Mouse (Mus musculus) neural tube, embryonic 13.5 days (tissue): ENCODE results near the gene Fam102a. TPM values are rescaled to one million over a fixed set of nuclear protein-coding genes. Genes with fewer than 3 reads are reported as not detected.

Source experiments
- ATAC-seq: fragments of 200-750 bp; cut with Nextera tagmentation; 2 replicates; pipeline ENCODE4 v1.8.0; 2017; ENCODE audit warnings: low read depth, mild to moderate bottlenecking, moderate TSS enrichment, moderate library complexity
- H3K27ac ChIP-seq: fragments of 300-500 bp; sonication (generic); replicated peaks from 2 replicates; pipeline ENCODE4 v1.5.1; 2015; ENCODE audit warnings: moderate library complexity, mild to moderate bottlenecking, inconsistent platforms
- H3K27me3 ChIP-seq: fragments of 300-500 bp; sonication (generic); 2 replicates; pipeline ENCODE4 v1.6.1; 2015; ENCODE audit warnings: mild to moderate bottlenecking, inconsistent platforms
- H3K36me3 ChIP-seq: fragments of 300-500 bp; sonication (generic); 2 replicates; pipeline ENCODE4 v1.6.1; 2015; ENCODE audit warnings: mild to moderate bottlenecking, inconsistent platforms
- H3K4me1 ChIP-seq: fragments of 300-500 bp; sonication (generic); replicated peaks from 2 replicates; pipeline ENCODE4 v1.6.1; 2015; ENCODE audit warnings: inconsistent platforms
- H3K4me2 ChIP-seq: fragments of 300-500 bp; sonication (generic); 2 replicates; pipeline ENCODE4 v1.6.1; 2015; ENCODE audit warnings: inconsistent platforms, mild to moderate bottlenecking, moderate library complexity
- H3K4me3 ChIP-seq: fragments of 300-500 bp; sonication (generic); 2 replicates; pipeline ENCODE4 v1.5.1; 2015; ENCODE audit warnings: mild to moderate bottlenecking, inconsistent platforms
- H3K9ac ChIP-seq: fragments of 300-500 bp; sonication (generic); 2 replicates; pipeline ENCODE4 v1.6.1; 2015; ENCODE audit warnings: moderate library complexity, mild to moderate bottlenecking, inconsistent platforms
- H3K9me3 ChIP-seq: fragments of 300-500 bp; sonication (generic); 2 replicates; pipeline ENCODE4 v1.6.1; 2016; ENCODE audit warnings: inconsistent platforms
- WGBS: fragments of 180-500 bp; shearing (Covaris S2); methylation state at CpG from one replicate; pipeline ENCODE4 v1.1.7; 2015; 5-methylcytosine and 5-hydroxymethylcytosine counted together
- polyA plus RNA-seq: library from polyadenylated mRNA; unstranded; fragments of >200 nt; fragmentation: Nextera tagmentation; extraction: Ambion mirVana; gene quantifications from 2 replicates; pipeline ENCODE4 v1.2.1, GENCODE M21; 2015

Fam102a gene
- polyA plus RNA-seq, 1 experiment from 2014 or later = 9.1 TPM

- Histone ChIP-seq H3K4me3 (no peak overlapping the region), H3K9me3 (no peaks in the 10 kb centered on the region), H3K27me3 (no peaks in the 10 kb centered on the region), H3K27ac (no peak overlapping the region), H3K36me3 (no peaks in the 10 kb centered on the region), H3K4me1 (no peaks in the 10 kb centered on the region), H3K4me2 (no peak overlapping the region), H3K9ac (no peak overlapping the region)
- no peak for ATAC-seq
- WGBS = 70% methylated on average over 7 of the region's 8 CpGs
Observed at GRCm38 (mm10) chr2:32520034-32520990, 14.8 kb upstream of the Fam102a start.

DNA sequence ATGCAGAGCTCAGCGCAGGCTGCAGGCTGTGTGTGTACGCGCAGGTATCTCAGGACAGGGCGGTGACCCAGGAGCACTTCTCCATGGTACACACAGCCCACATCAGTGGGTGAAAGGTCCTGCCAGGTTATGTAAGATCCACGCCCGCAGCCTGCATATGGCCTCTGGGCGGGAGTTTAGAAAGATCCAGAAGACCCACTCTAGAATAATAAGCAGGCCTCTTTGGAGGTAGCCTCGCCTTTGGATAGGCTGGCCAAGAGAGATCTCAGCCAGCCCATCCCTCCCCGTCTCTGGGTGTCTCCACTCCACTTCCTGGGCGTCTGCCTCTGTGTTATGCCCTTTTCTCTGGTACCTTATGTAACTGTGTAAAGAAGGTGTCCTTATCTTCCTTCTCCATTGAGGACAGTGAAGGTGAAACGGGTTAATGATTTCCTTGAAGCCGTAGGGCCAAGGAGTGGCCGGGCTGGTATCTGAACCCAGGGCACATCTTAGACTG, 10.5 kb upstream of the Fam102a start:
- no peak overlapping the region for H3K4me2 ChIP-seq
- no peak for ATAC-seq
- H3K4me1 ChIP-seq = no peaks in the 10 kb centered on the region
- no peak overlapping the region for H3K27ac ChIP-seq
- 89% methylated on average over 13 of the region's 13 CpGs for WGBS
- no peaks in the 10 kb centered on the region for H3K27me3 ChIP-seq
- no peak overlapping the region for H3K9ac ChIP-seq
- H3K4me3 ChIP-seq = no peak overlapping the region
- H3K36me3 ChIP-seq = no peaks in the 10 kb centered on the region
- no peaks in the 10 kb centered on the region for H3K9me3 ChIP-seq

GRCm38 (mm10) chr2:32525816-32526215, 9.3 kb upstream of the Fam102a start:
- Histone ChIP-seq H3K4me3 (no peak overlapping the region), H3K27me3 (no peaks in the 10 kb centered on the region), H3K36me3 (no peaks in the 10 kb centered on the region), H3K27ac (no peak overlapping the region), H3K9me3 (no peaks in the 10 kb centered on the region), H3K4me1 (no peaks in the 10 kb centered on the region), H3K9ac (no peak overlapping the region), H3K4me2 (no peak overlapping the region)
- ATAC-seq = no peak
- 85% methylated on average over 12 of the region's 12 CpGs for WGBS

DNA sequence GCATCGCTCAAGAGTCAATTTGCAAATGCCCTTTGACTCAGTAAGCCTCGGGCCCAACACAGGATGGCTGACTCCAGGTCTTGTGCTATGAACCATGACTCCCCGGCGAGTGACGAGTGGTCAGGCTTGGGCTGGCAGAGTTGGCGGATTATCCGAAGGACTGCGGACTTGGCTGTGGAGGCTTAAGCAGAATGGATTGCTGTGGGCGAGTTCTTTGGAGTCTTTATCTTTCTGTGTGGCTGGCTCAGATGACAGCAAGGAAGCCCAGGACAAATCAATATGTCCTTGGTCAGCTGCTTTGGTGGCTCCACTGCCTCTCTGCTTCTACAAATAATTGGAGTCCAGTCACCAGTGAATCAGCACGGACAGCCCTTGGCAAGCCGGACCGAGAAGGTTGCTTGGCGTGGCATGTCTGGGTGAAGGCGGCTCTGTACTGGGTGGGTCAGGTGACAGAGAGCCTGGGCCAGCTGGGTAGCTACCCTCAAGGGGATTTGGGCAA, 7.6 kb upstream of the Fam102a start:
- no peak for ATAC-seq
- no peak overlapping the region for H3K27ac ChIP-seq
- H3K27me3 ChIP-seq = no peaks in the 10 kb centered on the region
- no peaks in the 10 kb centered on the region for H3K9me3 ChIP-seq
- no peak overlapping the region for H3K4me2 ChIP-seq
- H3K4me3 ChIP-seq = no peak overlapping the region
- no peaks in the 10 kb centered on the region for H3K36me3 ChIP-seq
- no peak overlapping the region for H3K9ac ChIP-seq
- H3K4me1 ChIP-seq = no peaks in the 10 kb centered on the region
- 82% methylated on average over 14 of the region's 14 CpGs for WGBS

GRCm38 (mm10) chr2:32528326-32528725, 6.8 kb upstream of the Fam102a start:
- no peak overlapping the region for H3K4me3 ChIP-seq
- no peaks in the 10 kb centered on the region for H3K27me3 ChIP-seq
- no peak overlapping the region for H3K9ac ChIP-seq
- no peak overlapping the region for H3K4me2 ChIP-seq
- H3K4me1 ChIP-seq = no peaks in the 10 kb centered on the region
- no peak for ATAC-seq
- no peaks in the 10 kb centered on the region for H3K9me3 ChIP-seq
- H3K27ac ChIP-seq = no peak overlapping the region
- WGBS = 83% methylated on average over 1 of the region's 1 CpGs
- no peaks in the 10 kb centered on the region for H3K36me3 ChIP-seq

GRCm38 (mm10) chr2:32530479-32530878, 4.7 kb upstream of the Fam102a start:
- H3K27ac ChIP-seq = no peak overlapping the region
- peaks cover 12% of the 10 kb centered on the region for H3K4me1 ChIP-seq
- H3K4me3 ChIP-seq = no peak overlapping the region
- no peak overlapping the region for H3K9ac ChIP-seq
- no peak for ATAC-seq
- no peaks in the 10 kb centered on the region for H3K27me3 ChIP-seq
- no peak overlapping the region for H3K4me2 ChIP-seq
- H3K36me3 ChIP-seq = no peaks in the 10 kb centered on the region
- no peaks in the 10 kb centered on the region for H3K9me3 ChIP-seq
- WGBS = 82% methylated on average over 2 of the region's 2 CpGs

DNA sequence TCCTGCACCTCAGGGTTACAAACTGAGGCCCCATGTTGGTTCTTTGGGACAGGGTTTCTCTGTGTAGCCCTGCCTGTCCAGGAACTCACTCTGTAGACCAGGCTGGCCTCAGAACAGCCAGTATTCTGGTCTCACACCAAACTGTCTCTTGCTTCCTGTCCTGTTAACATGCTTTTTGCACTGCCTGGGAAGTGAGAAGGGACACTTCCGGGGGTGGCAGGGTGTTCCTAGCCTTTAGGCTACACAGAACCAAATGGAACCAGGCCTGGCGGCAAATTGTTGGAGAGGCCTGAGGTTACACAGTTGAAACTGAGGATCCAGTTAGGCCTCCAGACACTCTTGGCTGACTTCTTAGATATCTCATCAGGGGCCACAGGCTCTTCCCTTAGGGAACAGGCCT, 2.0 kb upstream of the Fam102a start:
- H3K27me3 ChIP-seq = no peaks in the 10 kb centered on the region
- H3K9ac ChIP-seq = no peak overlapping the region
- no peak overlapping the region for H3K27ac ChIP-seq
- 84% methylated on average over 2 of the region's 2 CpGs for WGBS
- no peak overlapping the region for H3K4me2 ChIP-seq
- H3K36me3 ChIP-seq = no peaks in the 10 kb centered on the region
- ATAC-seq = no peak
- H3K9me3 ChIP-seq = no peaks in the 10 kb centered on the region
- H3K4me1 ChIP-seq = peaks cover 35% of the 10 kb centered on the region
- H3K4me3 ChIP-seq = no peak overlapping the region

DNA sequence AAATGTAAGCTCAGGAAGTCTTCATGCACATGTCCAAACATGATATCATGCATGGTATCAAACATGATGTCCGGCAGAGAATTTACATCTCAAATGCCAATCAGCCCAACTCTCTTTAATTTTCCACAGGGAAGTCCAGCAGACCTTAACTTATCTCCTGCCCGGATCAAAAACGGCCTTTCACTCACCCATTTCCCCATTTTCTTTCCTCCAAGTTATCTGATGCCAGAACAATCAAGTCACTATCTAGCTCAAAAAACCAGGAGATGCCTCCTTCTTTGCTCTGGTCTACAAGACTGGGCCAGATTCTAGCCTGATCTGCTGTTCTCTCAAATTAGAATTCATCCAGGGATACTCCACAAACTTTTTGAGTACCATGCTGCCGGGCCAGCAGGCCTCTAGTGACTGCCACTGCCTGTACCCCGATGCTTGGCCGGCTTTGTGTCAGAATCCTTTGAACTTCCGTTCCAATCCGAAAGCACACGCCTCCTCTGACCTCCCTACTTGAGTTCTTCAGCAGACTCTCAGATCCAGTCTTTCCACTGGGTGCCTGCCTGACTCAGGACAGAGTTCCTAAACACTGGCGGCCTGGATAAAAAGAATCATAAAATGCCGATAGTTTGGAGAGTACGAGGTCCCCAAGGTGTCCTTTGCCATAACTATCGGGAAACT, 935 bp upstream of the Fam102a start:
- Histone ChIP-seq H3K27me3 (no peaks in the 10 kb centered on the region), H3K9ac (peak overlapping the region; percentile 73), H3K4me3 (peak overlapping the region; percentile 84), H3K27ac (peak overlapping the region; percentile 92), H3K9me3 (no peaks in the 10 kb centered on the region), H3K4me2 (peak overlapping the region; percentile 74), H3K4me1 (peaks cover 46% of the 10 kb centered on the region), H3K36me3 (no peaks in the 10 kb centered on the region)
- WGBS = 12% methylated on average over 13 of the region's 13 CpGs
- ATAC-seq = no peak; the same call in 1 of the 2 replicates

GRCm38 (mm10) chr2:32535501-32535991, 414 bp downstream of the Fam102a start:
- peak overlapping the region; percentile 95 for H3K27ac ChIP-seq
- peak overlapping the region; percentile 84 for H3K4me3 ChIP-seq
- peak; percentile 42 for ATAC-seq
- no peaks in the 10 kb centered on the region for H3K36me3 ChIP-seq
- no peaks in the 10 kb centered on the region for H3K27me3 ChIP-seq
- whole genome bisulfite sequencing = 1% methylated on average over 54 of the region's 56 CpGs
- H3K4me1 ChIP-seq = peaks cover 58% of the 10 kb centered on the region
- no peaks in the 10 kb centered on the region for H3K9me3 ChIP-seq
- peak overlapping the region; percentile 74 for H3K4me2 ChIP-seq
- H3K9ac ChIP-seq = peak overlapping the region; percentile 95

GRCm38 (mm10) chr2:32536086-32536633, 1.0 kb downstream of the Fam102a start:
- Histone ChIP-seq H3K9me3 (no peaks in the 10 kb centered on the region), H3K9ac (peak overlapping the region; percentile 95), H3K27ac (peak overlapping the region; percentile 64), H3K4me1 (peaks cover 65% of the 10 kb centered on the region), H3K27me3 (no peaks in the 10 kb centered on the region), H3K4me2 (peak overlapping the region; percentile 74), H3K4me3 (peak overlapping the region; percentile 84), H3K36me3 (no peaks in the 10 kb centered on the region)
- no peak for ATAC-seq
- WGBS = 1% methylated on average over 14 of the region's 14 CpGs

DNA sequence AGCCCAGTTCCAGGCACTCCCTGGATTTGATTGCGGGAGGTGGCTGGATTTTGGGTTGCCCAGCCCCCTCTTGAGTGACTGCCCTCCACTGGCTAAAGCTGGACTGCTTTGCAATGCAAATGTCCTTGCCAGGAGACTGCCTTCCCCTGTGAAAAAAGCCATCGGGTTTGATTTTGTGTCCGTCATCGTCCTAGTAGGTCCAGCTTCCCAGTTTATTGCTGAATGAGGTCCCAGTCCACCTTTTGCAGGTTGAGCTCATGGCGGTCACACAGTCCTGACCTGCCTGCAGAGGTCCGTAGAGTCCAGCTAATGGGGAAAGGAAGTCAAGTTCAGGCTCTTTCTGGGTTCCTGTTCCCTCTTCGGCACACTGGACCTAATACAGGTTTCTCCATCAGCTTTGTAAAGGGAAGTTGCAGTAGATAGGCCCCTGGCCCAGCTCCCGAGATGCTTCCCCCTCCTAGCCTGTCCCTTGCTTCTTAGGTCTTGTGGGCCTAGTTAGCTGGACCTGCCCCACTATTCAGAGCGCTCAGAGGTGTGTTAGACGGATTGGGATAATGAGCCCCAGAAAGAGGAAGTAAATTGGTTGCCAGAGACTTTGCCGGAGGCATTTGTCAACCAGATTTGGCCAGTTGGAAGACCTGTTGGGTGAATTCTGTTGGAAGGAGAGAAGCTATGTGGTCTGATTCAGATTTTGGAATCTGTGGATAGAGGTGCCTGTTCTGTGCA, 1.7 kb downstream of the Fam102a start:
- Histone ChIP-seq H3K4me3 (peak overlapping the region; percentile 84), H3K9me3 (no peaks in the 10 kb centered on the region), H3K36me3 (no peaks in the 10 kb centered on the region), H3K4me1 (peaks cover 71% of the 10 kb centered on the region), H3K27me3 (no peaks in the 10 kb centered on the region), H3K4me2 (peak overlapping the region; percentile 74), H3K9ac (peak overlapping the region; percentile 95), H3K27ac (peak overlapping the region; percentile 64)
- ATAC-seq = no peak
- 3% methylated on average over 11 of the region's 11 CpGs for WGBS
